10 mouse cellular contexts compared by ENCODE assay signal in the genomic region with DNA sequence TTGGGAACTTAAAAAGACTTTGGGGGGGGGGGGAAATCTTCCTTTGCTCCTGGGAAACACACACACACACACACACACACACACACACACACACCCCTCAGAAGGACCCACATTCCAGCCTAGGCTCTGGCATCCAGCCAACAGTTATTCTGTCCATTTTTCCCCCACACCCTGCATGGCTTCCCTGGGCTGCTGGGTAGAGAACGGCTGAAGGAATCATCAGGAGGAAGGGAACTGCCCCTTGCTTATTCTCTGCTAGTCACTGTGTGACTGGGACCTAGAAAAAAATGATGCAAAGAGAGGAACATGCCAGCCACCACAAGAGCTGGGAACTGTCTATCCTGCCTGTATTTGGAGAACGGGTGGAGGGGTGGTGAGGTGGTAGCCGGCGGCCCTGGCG.
A peak's percentile ranks its signal among the peaks of the same experiment; 100 is the strongest.
DNase-seq lines count a peak whose midpoint lies in the region; ATAC-seq and TF ChIP-seq lines count a peak whose summit lies in the region.
"Had no signal": no experiment of that assay in that cellular context is flagged by ENCODE, and none has a peak within 500 bp of the region (broad histone marks: within the 10 kb centered on the region; RNA-seq: fewer than 3 reads in every experiment).

No protein-coding gene starts in this region.

- ATAC-seq in heart, embryonic 12.5 days (ENCODE audit: insufficient number of reproducible peaks, low FRiP score): no peak
- ATAC-seq in lung, embryonic 14.5 days (ENCODE audit: insufficient read depth): peak; percentile 55; the same call in 1 of the 2 replicates
- peak; percentile 16; the same call in 1 of the 2 replicates for ATAC-seq in hindbrain, postnatal 0 days

- H3K4me2 ChIP-seq in heart, embryonic 12.5 days: peak overlapping the region; percentile 64
- H3K4me2 ChIP-seq in lung, embryonic 14.5 days: peak overlapping the region; percentile 51
- peak overlapping the region; percentile 39; the same call in 1 of the 2 replicates for H3K4me2 ChIP-seq in hindbrain, postnatal 0 days (ENCODE audit: low read depth, low read length)
- H3K4me2 ChIP-seq: liver, embryonic 13.5 days had no signal

- H3K4me1 ChIP-seq in heart, embryonic 12.5 days (replicated peaks): peaks cover 16% of the 10 kb centered on the region
- H3K4me1 ChIP-seq in lung, embryonic 14.5 days (ENCODE audit: insufficient read depth): no peaks in the 10 kb centered on the region; the same call in 1 of the 2 replicates
- H3K4me1 ChIP-seq in cortical plate, adult 2 months (ENCODE audit: control insufficient read depth, insufficient read depth, low read length): peaks cover 3% of the 10 kb centered on the region; the same call in 1 of the 2 replicates
- H3K4me1 ChIP-seq in hindbrain, postnatal 0 days (ENCODE audit: insufficient read depth, low read length): peaks cover 16% of the 10 kb centered on the region; the same call in 1 of the 2 replicates

- H3K9ac ChIP-seq in heart, embryonic 12.5 days: no peak overlapping the region
- H3K9ac ChIP-seq in lung, embryonic 14.5 days: 0 out of 2 replicates have a peak overlapping the region, but pooled peaks have one; percentile 17
- no peak overlapping the region for H3K9ac ChIP-seq in hindbrain, postnatal 0 days (replicated peaks; ENCODE audit: low read length)
- H3K9ac ChIP-seq: liver, embryonic 13.5 days had no signal

- no peak overlapping the region for H3K27ac ChIP-seq in heart, embryonic 12.5 days (ENCODE audit: poor library complexity, severe bottlenecking)
- H3K27ac ChIP-seq in lung, embryonic 14.5 days (ENCODE audit: low read depth): no peak overlapping the region
- H3K27ac ChIP-seq in cortical plate, adult 2 months (ENCODE audit: insufficient read depth, low read length): 0 out of 2 replicates have a peak overlapping the region, but pooled peaks have one; percentile 16
- no peak overlapping the region; the same call in 1 of the 2 replicates for H3K27ac ChIP-seq in hindbrain, postnatal 0 days
- H3K27ac ChIP-seq: liver, embryonic 13.5 days had no signal

- 15% methylated on average over 5 of the region's 5 CpGs for WGBS in heart, embryonic 12.5 days
- WGBS in lung, embryonic 14.5 days: 23% methylated on average over 5 of the region's 5 CpGs
- 27% methylated on average over 5 of the region's 5 CpGs for WGBS in hindbrain, postnatal 0 days

- DNase-seq in heart, adult 11 months: no peak
- peak; percentile 75 for DNase-seq in lung, embryonic 14.5 days
- DNase-seq in lung, postnatal 25 days (ENCODE audit: low spot score): no peak
- no peak for DNase-seq in hindbrain, postnatal 0 days (ENCODE audit: low spot score)
- no peak for DNase-seq in spleen, adult 18-20 months
- no peak for DNase-seq in urinary bladder, postnatal 36 days (ENCODE audit: low spot score in 2 of 2)
- DNase-seq: liver, embryonic 13.5 days had no signal

- H3K36me3 ChIP-seq in heart, embryonic 12.5 days: no peaks in the 10 kb centered on the region
- no peaks in the 10 kb centered on the region for H3K36me3 ChIP-seq in lung, embryonic 14.5 days (ENCODE audit: insufficient read depth)
- no peaks in the 10 kb centered on the region; the same call in none of the 2 replicates for H3K36me3 ChIP-seq in hindbrain, postnatal 0 days (ENCODE audit: insufficient read depth, low read length)
- H3K36me3 ChIP-seq: liver, embryonic 13.5 days had no signal

- no peak for TF ChIP-seq CTCF in lung, embryonic 14.5 days (IDR thresholded peaks at IDR 0.05; ENCODE audit: low read depth)
- TF ChIP-seq CTCF in cortical plate, adult 2 months (IDR thresholded peaks at IDR 0.05; ENCODE audit: extremely low read depth, insufficient read depth, low read length): no peak
- no peak for TF ChIP-seq CTCF in hindbrain, postnatal 0 days (IDR thresholded peaks at IDR 0.05; ENCODE audit: low read depth)

- H3K27me3 ChIP-seq in heart, embryonic 12.5 days (replicated peaks): peaks cover 12% of the 10 kb centered on the region; the same call in 1 of the 2 replicates
- H3K27me3 ChIP-seq in lung, embryonic 14.5 days (ENCODE audit: insufficient read depth, low read length): no peaks in the 10 kb centered on the region
- H3K27me3 ChIP-seq in hindbrain, postnatal 0 days (ENCODE audit: insufficient read depth, low read length): no peaks in the 10 kb centered on the region

- no peak overlapping the region for H3K4me3 ChIP-seq in heart, embryonic 12.5 days
- H3K4me3 ChIP-seq in lung, embryonic 14.5 days (ENCODE audit: low read depth, low read length): peak overlapping the region; percentile 14; the same call in 1 of the 2 replicates
- H3K4me3 ChIP-seq in cortical plate, adult 2 months (ENCODE audit: insufficient read depth, low read length): no peak overlapping the region
- no peak overlapping the region for H3K4me3 ChIP-seq in hindbrain, postnatal 0 days (ENCODE audit: low read length)
- H3K4me3 ChIP-seq: liver, embryonic 13.5 days; myocyte had no signal

- TF ChIP-seq POLR2A in cortical plate, adult 2 months (IDR thresholded peaks at IDR 0.05; ENCODE audit: extremely low read depth, insufficient read depth, low read length): no peak

- no peaks in the 10 kb centered on the region for H3K9me3 ChIP-seq in heart, embryonic 12.5 days (replicated peaks)
- H3K9me3 ChIP-seq in lung, embryonic 14.5 days (ENCODE audit: low read depth, low read length): no peaks in the 10 kb centered on the region
- H3K9me3 ChIP-seq in hindbrain, postnatal 0 days (ENCODE audit: low read length): no peaks in the 10 kb centered on the region
- H3K9me3 ChIP-seq: liver, embryonic 13.5 days had no signal
